Mouse (Mus musculus) heart, postnatal 25 days (tissue): Measurements from ENCODE around the gene Taco1. TPM values are rescaled to one million over a fixed set of nuclear protein-coding genes. Genes with fewer than 3 reads are reported as not detected.
A peak's percentile ranks its signal among the peaks of the same experiment; 100 is the strongest.
"Not testable (repeated sequence)": the region's sequence is repeated elsewhere in the genome, so short reads cannot be mapped to it uniquely, and the experiment has no call there.

Source experiments
- DNase-seq: peaks from one replicate; pipeline ENCODE4 v3.0.0; 2022; ENCODE audit warnings: low spot score
- intact Hi-C: fragments of 180-260 bp; cut with DNase I; formaldehyde crosslinking; loops from one replicate; pipeline ENCODE4 v1.15.1; 2025
- total RNA-seq, 2 experiments: library from RNA; stranded (reverse); gene quantifications; 2 replicates each; pipeline ENCODE4 v1.2.3; 2021

The Taco1 gene
- total RNA-seq = 10 to 100 TPM; 68.3 to 71.5 TPM

GRCm38 (mm10) chr11:106065923-106066571 lies at the start of gene Taco1:
Gene Taco1, plus strand, starts transcription at chr11:106066061.
- intact Hi-C loops = no loop called here
- DNase-seq = peak; percentile 87

GRCm38 (mm10) chr11:106016440-106016839 lies 49.4 kb upstream of the Taco1 start:
- DNase-seq = no peak
- intact Hi-C loops = no loop called here

GRCm38 (mm10) chr11:106020051-106020763 lies 45.7 kb upstream of the Taco1 start:
- DNase-seq = no peak
- intact Hi-C loops = no loop called here

DNA sequence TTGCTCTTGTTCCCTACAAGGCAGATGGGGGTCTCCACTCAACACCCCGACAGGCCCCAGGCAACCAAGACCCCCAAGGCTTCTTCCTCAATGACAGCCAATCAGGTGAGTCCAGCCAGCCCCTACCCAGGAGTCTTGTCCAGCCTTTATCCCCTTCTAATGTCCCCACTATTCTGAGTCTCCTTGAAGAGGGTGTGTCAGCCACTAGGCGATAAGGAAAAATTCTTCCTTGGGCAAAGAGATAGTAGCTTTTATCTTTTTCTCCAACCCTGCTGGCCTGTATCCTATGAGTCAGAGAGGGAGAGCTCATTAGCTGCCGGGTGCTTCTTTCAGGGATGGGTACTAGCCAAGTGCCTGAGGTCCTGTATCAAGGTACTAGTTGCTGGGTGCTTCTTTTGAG lies 40.1 kb upstream of the Taco1 start:
- intact Hi-C loops = loop anchor here (2.0 kb wide), 2 partner anchors 25 to 99 kb away; no protein-coding TSS in a partner anchor
- no peak for DNase-seq

GRCm38 (mm10) chr11:106026465-106027151 lies 39.3 kb upstream of the Taco1 start:
- DNase-seq = no peak

GRCm38 (mm10) chr11:106027607-106028006 lies 38.3 kb upstream of the Taco1 start:
- intact Hi-C loops = loop anchor here (2.0 kb wide), 2 partner anchors 27 to 101 kb away; no protein-coding TSS in a partner anchor
- no peak for DNase-seq

More at GRCm38 (mm10) chr11:106026465-106027151, 39.3 kb upstream of the Taco1 start:
- intact Hi-C loops = loop anchor here (2.0 kb wide), 2 partner anchors 26 to 100 kb away; no protein-coding TSS in a partner anchor

DNA sequence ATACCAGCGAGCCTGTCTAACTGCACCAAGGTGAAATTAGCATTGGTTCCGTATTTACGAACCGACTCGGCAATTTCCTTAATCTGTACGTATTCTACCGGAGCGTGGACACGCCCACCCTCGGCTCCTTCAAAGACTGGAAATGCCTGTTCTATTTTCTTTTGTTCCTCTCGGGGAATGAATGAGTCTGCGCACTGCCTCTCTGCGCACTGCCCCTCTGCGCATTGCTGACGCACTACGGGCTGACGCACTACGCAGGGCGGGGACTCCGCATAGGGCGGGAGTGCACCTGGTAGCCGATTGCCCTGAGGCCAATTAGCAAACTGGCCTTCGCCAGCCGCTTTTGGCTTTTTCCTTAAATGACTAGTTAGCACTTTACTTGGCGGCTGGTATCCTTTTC lies 33.8 kb upstream of the Taco1 start:
- DNase-seq, intact Hi-C loops: not testable (repeated sequence)

GRCm38 (mm10) chr11:106033491-106033919 lies 32.4 kb upstream of the Taco1 start:
- intact Hi-C loops = no loop called here
- DNase-seq = no peak

DNA sequence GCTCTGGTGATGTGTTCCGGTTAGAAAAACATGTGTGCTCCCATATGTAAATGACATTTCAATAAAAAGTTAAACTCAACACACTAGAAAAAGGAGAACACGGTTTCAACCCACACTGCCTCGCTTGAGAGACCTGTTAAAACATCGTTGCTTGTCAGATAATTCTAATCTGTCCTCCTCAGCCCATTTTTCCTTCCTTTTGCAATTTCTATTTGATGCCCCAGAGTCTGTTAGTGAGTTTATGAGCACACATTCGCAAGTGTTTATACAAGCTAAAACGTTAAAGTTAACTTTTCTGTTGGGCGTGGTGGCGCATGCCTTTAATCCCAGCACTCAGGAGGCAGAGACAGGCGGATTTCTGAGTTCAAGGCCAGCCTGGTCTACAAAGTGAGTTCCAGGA lies 30.9 kb upstream of the Taco1 start:
- no peak for DNase-seq
- intact Hi-C loops = loop anchor here (5.0 kb wide), 1 partner anchor 37 kb away; no protein-coding TSS in a partner anchor

GRCm38 (mm10) chr11:106036548-106037417 lies 29.1 kb upstream of the Taco1 start, which contains the start of gene Dcaf7:
Gene Dcaf7, plus strand, starts transcription at chr11:106036872.
- DNase-seq = peak; percentile 95
- intact Hi-C loops = loop anchor here (5.0 kb wide), 1 partner anchor 36 kb away; no protein-coding TSS in a partner anchor

- DNase-seq = no peak
- intact Hi-C loops = loop anchor here (5.0 kb wide), 1 partner anchor 35 kb away; no protein-coding TSS in a partner anchor
Observed at GRCm38 (mm10) chr11:106037418-106037751, 28.5 kb upstream of the Taco1 start.

- intact Hi-C loops = no loop called here
- DNase-seq = no peak
Observed at GRCm38 (mm10) chr11:106044349-106044748, 21.5 kb upstream of the Taco1 start.

DNA sequence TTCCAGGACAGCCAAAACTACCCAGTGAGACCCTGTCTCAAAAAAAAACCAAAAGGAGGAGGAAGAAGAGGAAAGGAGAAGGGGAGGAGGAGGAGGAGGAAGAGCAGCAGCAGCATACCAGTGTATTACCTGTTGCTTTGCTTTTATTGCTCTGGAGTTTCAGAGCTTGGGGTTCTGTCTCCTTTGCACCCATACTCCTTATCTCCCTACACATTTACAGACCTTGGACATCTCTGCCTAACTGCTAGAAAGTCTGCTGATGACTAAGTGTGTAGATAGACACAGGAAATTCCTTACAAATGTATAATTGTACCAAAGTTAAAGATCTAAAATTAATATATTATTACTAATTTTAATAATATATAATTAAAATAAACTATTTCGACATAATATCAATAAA lies 20.6 kb upstream of the Taco1 start:
- DNase-seq = no peak
- intact Hi-C loops = no loop called here

DNA sequence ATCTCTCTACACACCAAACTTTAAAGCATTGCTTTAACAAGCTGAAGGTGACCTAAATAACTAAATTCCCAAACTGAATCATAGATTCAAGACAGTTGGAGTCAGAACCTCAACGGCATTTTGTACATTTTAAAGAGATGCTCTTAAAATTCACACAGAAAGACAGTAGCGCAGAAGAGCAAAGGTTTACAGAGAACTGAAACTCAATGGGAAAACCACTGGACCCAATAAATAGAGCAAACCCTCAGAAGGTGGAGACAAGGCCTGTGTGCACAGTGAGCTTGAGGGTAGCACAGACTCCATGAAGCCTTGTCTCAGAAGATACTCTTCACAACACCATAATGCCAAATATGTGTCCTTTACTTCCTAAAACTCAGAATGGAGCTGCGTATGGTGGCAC lies 20.1 kb upstream of the Taco1 start:
- intact Hi-C loops = no loop called here
- DNase-seq = no peak

- no peak for DNase-seq
- intact Hi-C loops = no loop called here
Observed at GRCm38 (mm10) chr11:106046584-106046983, 19.3 kb upstream of the Taco1 start.

- intact Hi-C loops = no loop called here
- no peak for DNase-seq
Observed at GRCm38 (mm10) chr11:106053921-106054320, 11.9 kb upstream of the Taco1 start.

GRCm38 (mm10) chr11:106054600-106054999 lies 11.3 kb upstream of the Taco1 start:
- intact Hi-C loops = no loop called here
- no peak for DNase-seq

GRCm38 (mm10) chr11:106055341-106055740 lies 10.5 kb upstream of the Taco1 start:
- no peak for DNase-seq
- intact Hi-C loops = no loop called here

- intact Hi-C loops = no loop called here
- no peak for DNase-seq
Observed at GRCm38 (mm10) chr11:106056819-106057491, 8.9 kb upstream of the Taco1 start.
